8 mouse cellular contexts compared by ENCODE assay signal in the genomic region with DNA sequence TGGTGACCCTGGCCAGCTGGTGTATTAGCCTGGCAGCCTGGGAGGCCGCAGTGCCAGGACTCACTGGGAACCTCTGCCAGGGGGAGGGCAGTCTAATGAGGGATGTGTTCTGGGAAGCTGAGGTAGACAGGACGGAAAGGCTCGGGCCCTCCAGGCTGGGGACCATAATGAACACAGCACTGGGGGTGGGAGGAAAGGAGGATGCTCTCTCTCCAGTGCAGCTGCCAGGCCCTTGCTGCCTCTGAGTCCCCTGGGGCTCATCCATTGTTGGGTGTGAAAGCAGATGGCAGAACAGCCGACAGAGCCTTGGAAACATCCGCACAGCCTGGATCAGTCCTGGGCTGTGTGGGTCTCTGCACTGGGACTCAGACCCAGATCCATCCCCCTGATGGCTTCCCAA. TPM values are rescaled to one million over a fixed set of nuclear protein-coding genes. Genes with fewer than 3 reads are reported as not detected.
DNase-seq lines count a peak whose midpoint lies in the region; ATAC-seq lines count a peak whose summit lies in the region.

No protein-coding gene starts in this region.

- no peaks in the 10 kb centered on the region for H3K27me3 ChIP-seq in megakaryocyte, embryonic 14.5 days (replicated peaks)

- peaks cover 87% of the 10 kb centered on the region for H3K4me1 ChIP-seq in megakaryocyte, embryonic 14.5 days

- no peak for ATAC-seq in megakaryocyte, adult 5-6 weeks (ENCODE audit: poor library complexity, severe bottlenecking)
- ATAC-seq in CD4-positive, CD25-positive, alpha-beta regulatory T cell, adult 4 months = no peak

- peak; percentile 61 for DNase-seq in adrenal gland, adult 2 months
- DNase-seq in adrenal gland, adult 8-10 months = no peak
- peak; percentile 52 to 59 for DNase-seq in heart, postnatal 14 days
- DNase-seq in lung, postnatal 25 days (ENCODE audit: low spot score) = peak; percentile 41
- DNase-seq in spleen, adult 12 weeks (ENCODE audit: low spot score) = no peak

- H3K4me3 ChIP-seq in megakaryocyte, embryonic 14.5 days (replicated peaks) = peak overlapping the region; percentile 87

- intact Hi-C loops in heart, postnatal 14 days (cut with DNase I) = loop anchor here (2.0 kb wide), 1 partner anchor 19 kb away; no protein-coding TSS in a partner anchor

- peaks cover 30% of the 10 kb centered on the region for H3K36me3 ChIP-seq in megakaryocyte, embryonic 14.5 days (replicated peaks; ENCODE audit: low read length)

- H3K9me3 ChIP-seq in megakaryocyte, embryonic 14.5 days = no peaks in the 10 kb centered on the region

RNA-seq across cellular contexts. Expression of gene Cerk, which starts 2.2 kb away (rescaled TPM):
- total RNA-seq in adrenal gland, adult 2 months (2021) = 10 to 100 TPM; 34.5 to 41.1 TPM
- polyA plus RNA-seq in adrenal gland, adult 2 months (2012; rRNA removed) = 33.7 and 39.6 TPM in 2 replicates
- 10 to 100 TPM; 33.3 to 53.8 (median 43.4) TPM for total RNA-seq in adrenal gland, adult 8-10 months (2022)
- polyA plus RNA-seq in megakaryocyte, embryonic 14.5 days (2012; ENCODE audit: insufficient read depth, low replicate concordance) = 52.5 and 70.1 TPM in 2 replicates
- 22.7 and 24.4 TPM in 2 replicates for total RNA-seq in megakaryocyte, adult 5-6 weeks (2015)
- total RNA-seq in megakaryocyte, adult 5-6 weeks (2017) = 35.4 and 41.2 TPM in 2 replicates
- 10 to 100 TPM; 32.8 to 39.2 TPM for total RNA-seq in heart, postnatal 14 days (2021)
- 1 to 10 TPM; 5.1 to 6.1 TPM for polyA plus RNA-seq in CD4-positive, CD25-positive, alpha-beta regulatory T cell, adult 4 months (2017; shearing (Covaris generic))

RNA-seq across cellular contexts. Expression of gene Tbc1d22a, which starts 26.1 kb away (rescaled TPM):
- total RNA-seq in adrenal gland, adult 2 months (2021) = 10 to 100 TPM; 34.5 to 37.7 TPM
- 38.7 and 44.4 TPM in 2 replicates for polyA plus RNA-seq in adrenal gland, adult 2 months (2012; rRNA removed)
- 10 to 100 TPM; 36.6 to 49.1 (median 43.4) TPM for total RNA-seq in adrenal gland, adult 8-10 months (2022)
- 14.3 and 16.7 TPM in 2 replicates for polyA plus RNA-seq in megakaryocyte, embryonic 14.5 days (2012; ENCODE audit: insufficient read depth, low replicate concordance)
- 12.9 and 13.3 TPM in 2 replicates for total RNA-seq in megakaryocyte, adult 5-6 weeks (2015)
- total RNA-seq in megakaryocyte, adult 5-6 weeks (2017) = 19.0 and 24.1 TPM in 2 replicates
- 10 to 100 TPM; 18.6 to 21.1 TPM for total RNA-seq in heart, postnatal 14 days (2021)
- polyA plus RNA-seq in CD4-positive, CD25-positive, alpha-beta regulatory T cell, adult 4 months (2017; shearing (Covaris generic)) = 10 to 100 TPM in 1 of 2 experiments, 1 to 10 TPM in 1; 8.4 to 16.2 TPM

Comparison
In these comparisons a context has a peak if more than half of its experiments do, and no peak if none do; other contexts are left out.
1. DNase-seq: peak in adrenal gland, adult 2 months (single experiment), heart, postnatal 14 days (2 of 2) and lung, postnatal 25 days (single experiment); none in adrenal gland, adult 8-10 months (single experiment) and spleen, adult 12 weeks (single experiment).